Comparison of ENCODE assay signal across 21 mouse cellular contexts in genomic region chr5:66453106-66453505, GRCm38 (mm10).
DNase-seq lines count a peak whose midpoint lies in the region; ATAC-seq and TF ChIP-seq lines count a peak whose summit lies in the region.
"Had no signal": no experiment of that assay in that cellular context is flagged by ENCODE, and none has a peak within 500 bp of the region (broad histone marks: within the 10 kb centered on the region; RNA-seq: fewer than 3 reads in every experiment).

No protein-coding gene starts in this region.

- H3K4me1 ChIP-seq in kidney, adult 2 months (ENCODE audit: control insufficient read depth, insufficient read depth, low read length) = peaks cover 15% of the 10 kb centered on the region
- no peaks in the 10 kb centered on the region; the same call in 1 of the 2 replicates for H3K4me1 ChIP-seq in lung, postnatal 0 days (ENCODE audit: insufficient read depth, low read depth, low read length)
- H3K4me1 ChIP-seq in lung, adult 2 months (ENCODE audit: control insufficient read depth, insufficient read depth, low read length) = peaks cover 6% of the 10 kb centered on the region
- peaks cover 6% of the 10 kb centered on the region for H3K4me1 ChIP-seq in neural tube, embryonic 13.5 days (replicated peaks)
- H3K4me1 ChIP-seq: limb, embryonic 13.5 days; midbrain, embryonic 13.5 days had no signal

- TF ChIP-seq EP300 in lung, postnatal 0 days (IDR thresholded peaks at IDR 0.05) = no peak

- no peak for TF ChIP-seq CTCF in kidney, adult 2 months (conservative IDR thresholded peaks at IDR 0.05; ENCODE audit: insufficient read depth, insufficient read length, low read depth, low read length)
- TF ChIP-seq CTCF in lung, postnatal 0 days (IDR thresholded peaks at IDR 0.05) = no peak
- no peak for TF ChIP-seq CTCF in lung, adult 2 months (IDR thresholded peaks at IDR 0.05; ENCODE audit: insufficient read depth, low read length)

- H3K4me3 ChIP-seq in kidney, adult 2 months (ENCODE audit: insufficient read depth, low read depth, low read length) = no peak overlapping the region
- H3K4me3 ChIP-seq in lung, postnatal 0 days (ENCODE audit: low read depth, low read length) = no peak overlapping the region
- H3K4me3 ChIP-seq in lung, adult 2 months (replicated peaks; ENCODE audit: extremely low read depth, low read depth, low read length) = no peak overlapping the region
- H3K4me3 ChIP-seq in neural tube, embryonic 13.5 days = no peak overlapping the region
- H3K4me3 ChIP-seq: embryonic facial prominence, embryonic 13.5 days; forebrain, embryonic 10.5 days; limb, embryonic 13.5 days; midbrain, embryonic 13.5 days had no signal

- no peak overlapping the region for H3K4me2 ChIP-seq in lung, postnatal 0 days (replicated peaks; ENCODE audit: low read depth, low read length)
- no peak overlapping the region for H3K4me2 ChIP-seq in neural tube, embryonic 13.5 days
- H3K4me2 ChIP-seq: embryonic facial prominence, embryonic 13.5 days; limb, embryonic 13.5 days; liver, embryonic 11.5 days; midbrain, embryonic 13.5 days had no signal

- ATAC-seq in frontal cortex, adult (ENCODE audit: low TSS enrichment) = peak; percentile 22; the same call in 1 of the 2 replicates
- peak; percentile 55 for ATAC-seq in lung, postnatal 0 days
- peak; percentile 56; the same call in 1 of the 2 replicates for ATAC-seq in neural tube, embryonic 13.5 days (ENCODE audit: low read depth)
- ATAC-seq: forebrain, embryonic 16.5 days; intestine, embryonic 16.5 days; midbrain, embryonic 13.5 days had no signal

- H3K36me3 ChIP-seq in kidney, adult 2 months (ENCODE audit: control insufficient read depth, insufficient read depth, low read length) = no peaks in the 10 kb centered on the region; the same call in 1 of the 2 replicates
- H3K36me3 ChIP-seq in lung, postnatal 0 days (ENCODE audit: insufficient read depth, low read length) = no peaks in the 10 kb centered on the region
- H3K36me3 ChIP-seq in neural tube, embryonic 13.5 days = peaks cover 11% of the 10 kb centered on the region

- H3K27ac ChIP-seq in kidney, adult 2 months (ENCODE audit: insufficient read depth, low read depth, low read length) = peak overlapping the region; percentile 47; the same call in 1 of the 2 replicates
- no peak overlapping the region for H3K27ac ChIP-seq in lung, postnatal 0 days (ENCODE audit: low read length)
- H3K27ac ChIP-seq in neural tube, embryonic 13.5 days (replicated peaks) = 0 out of 2 replicates have a peak overlapping the region, but pooled peaks have one; percentile 9
- H3K27ac ChIP-seq: embryonic facial prominence, embryonic 13.5 days; forebrain, embryonic 10.5 days; limb, embryonic 13.5 days; midbrain, embryonic 13.5 days had no signal

- no peak for DNase-seq in frontal cortex, postnatal 14 days (ENCODE audit: low spot score in 2 of 2)
- DNase-seq in kidney, adult 2 months = peak; percentile 59
- DNase-seq in kidney, adult 11 months = no peak
- DNase-seq in lung, postnatal 0 days (ENCODE audit: low spot score) = peak; percentile 51
- no peak for DNase-seq in lung, adult 2 months
- no peak for DNase-seq in neural tube, embryonic 10.5 days (ENCODE audit: extremely low spot score, low spot score)
- DNase-seq: cerebellum, adult 18-20 months; cerebellum, postnatal 10 days; gastrocnemius, postnatal 14 days; heart, postnatal 14 days; kidney, postnatal 10 days; thymus, postnatal 4 days had no signal

- TF ChIP-seq POLR2A in kidney, adult 2 months (IDR thresholded peaks at IDR 0.05; ENCODE audit: low read depth, low read length) = no peak
- no peak for TF ChIP-seq POLR2A in lung, adult 2 months (IDR thresholded peaks at IDR 0.05; ENCODE audit: borderline replicate concordance, extremely low read depth, low read depth, low read length)

- no peaks in the 10 kb centered on the region for H3K27me3 ChIP-seq in kidney, adult 2 months (replicated peaks; ENCODE audit: control insufficient read depth, insufficient read depth, low read length)
- H3K27me3 ChIP-seq in lung, postnatal 0 days (replicated peaks; ENCODE audit: insufficient read depth, low read length) = no peaks in the 10 kb centered on the region
- H3K27me3 ChIP-seq in neural tube, embryonic 13.5 days = no peaks in the 10 kb centered on the region
- H3K27me3 ChIP-seq: embryonic facial prominence, embryonic 13.5 days; limb, embryonic 13.5 days; midbrain, embryonic 13.5 days had no signal

- no peak overlapping the region for H3K9ac ChIP-seq in lung, postnatal 0 days (replicated peaks; ENCODE audit: low read depth)
- H3K9ac ChIP-seq in neural tube, embryonic 13.5 days = no peak overlapping the region
- H3K9ac ChIP-seq: embryonic facial prominence, embryonic 13.5 days; limb, embryonic 13.5 days; midbrain, embryonic 13.5 days had no signal

- no peaks in the 10 kb centered on the region for H3K9me3 ChIP-seq in lung, postnatal 0 days (ENCODE audit: low read length)
- H3K9me3 ChIP-seq in neural tube, embryonic 13.5 days = no peaks in the 10 kb centered on the region
- H3K9me3 ChIP-seq: embryonic facial prominence, embryonic 13.5 days; forebrain, embryonic 10.5 days; limb, embryonic 13.5 days; midbrain, embryonic 13.5 days had no signal

- 35% methylated on average over 4 of the region's 4 CpGs for WGBS in kidney, adult 2 months
- WGBS in lung, postnatal 0 days = 15% methylated on average over 4 of the region's 4 CpGs
- 23% methylated on average over 4 of the region's 4 CpGs for WGBS in lung, adult 2 months
- 41% methylated on average over 4 of the region's 4 CpGs for WGBS in neural tube, embryonic 13.5 days

Comparison
In these comparisons a context has a peak if more than half of its experiments do, and no peak if none do; other contexts are left out.
1. DNase-seq: peak in kidney, adult 2 months (single experiment) and lung, postnatal 0 days (single experiment); none in frontal cortex, postnatal 14 days (0 of 2), kidney, adult 11 months (single experiment), lung, adult 2 months (single experiment) and neural tube, embryonic 10.5 days (single experiment).
2. Peak in every context shown above with its lines, with median percentiles within 50 percentile points of each other: ATAC-seq.